Mouse (Mus musculus) lung, adult 2 months (tissue): Measurements from ENCODE around the gene Ap5s1.

Experiments used
- CTCF ChIP-seq: fragments of 200-500 bp; IDR thresholded peaks from 2 replicates; pipeline ENCODE4 v1.5.1; 2011; ENCODE audit warnings: mild to moderate bottlenecking, low read length, control low read depth; ENCODE audit not compliant: insufficient read depth
- POLR2A ChIP-seq: fragments of 200-500 bp; IDR thresholded peaks from 2 replicates; pipeline ENCODE4 v1.6.1; 2011; ENCODE audit warnings: low read depth, mild to moderate bottlenecking, control low read depth, low read length, borderline replicate concordance; ENCODE audit errors: extremely low read depth

GRCm38 (mm10) chr2:131209125-131209795 is 2.4 kb downstream of the Ap5s1 start:
- TF ChIP-seq CTCF (no peak), POLR2A (no peak)
